Mouse (Mus musculus) liver, postnatal 0 days (tissue): Measurements from ENCODE around the gene Def8.

Experiments
- CTCF ChIP-seq: sonication (generic); IDR thresholded peaks from 2 replicates; pipeline ENCODE4 v1.5.1; 2016; ENCODE audit warnings: antibody characterized with exemption, low read depth
- EP300 ChIP-seq: IDR thresholded peaks from 2 replicates; pipeline ENCODE4 v1.6.1; 2016; ENCODE audit warnings: antibody characterized with exemption, low read depth, mild to moderate bottlenecking

GRCm38 (mm10) chr8:123427639-123428275, 4.4 kb downstream of the Def8 start:
- TF ChIP-seq CTCF (no peak), EP300 (no peak)
